Mouse (Mus musculus) lung, postnatal 0 days (tissue): ENCODE measurements at regions not wholly inside any gene's neighbourhood (a gene's known extent, or its start where the extent isn't known, plus 50 kb on each side); places are given as distances from the start of the nearest gene placed in this dataset.

Source experiments
- ATAC-seq: fragments of 200-750 bp; cut with Nextera tagmentation; 2 replicates; pipeline ENCODE4 v1.8.0; 2017; ENCODE audit warnings: moderate library complexity
- DNase-seq: peaks from one replicate; pipeline ENCODE4 v3.0.0-alpha.2; 2016; ENCODE audit warnings: low spot score
- H3K27ac ChIP-seq: fragments of 300-500 bp; sonication (generic); 2 replicates; pipeline ENCODE4 v1.5.1; 2014; ENCODE audit warnings: antibody characterized with exemption, mild to moderate bottlenecking, low read length, mixed read lengths
- H3K27me3 ChIP-seq: fragments of 300-500 bp; sonication (generic); replicated peaks from 2 replicates; pipeline ENCODE4 v1.6.1; 2014; ENCODE audit warnings: low read length, mixed read lengths; ENCODE audit not compliant: insufficient read depth
- H3K36me3 ChIP-seq: fragments of 300-500 bp; sonication (generic); 2 replicates; pipeline ENCODE4 v1.6.1; 2014; ENCODE audit warnings: low read length, mixed read lengths; ENCODE audit not compliant: insufficient read depth
- H3K4me1 ChIP-seq: fragments of 300-500 bp; sonication (generic); 2 replicates; pipeline ENCODE4 v1.6.1; 2014; ENCODE audit warnings: antibody characterized with exemption, low read depth, low read length, mixed read lengths; ENCODE audit not compliant: insufficient read depth
- H3K4me2 ChIP-seq: fragments of 300-500 bp; sonication (generic); replicated peaks from 2 replicates; pipeline ENCODE4 v1.6.1; 2014; ENCODE audit warnings: low read depth, mild to moderate bottlenecking, low read length, moderate library complexity, mixed read lengths
- H3K4me3 ChIP-seq: fragments of 300-500 bp; sonication (generic); 2 replicates; pipeline ENCODE4 v1.5.1; 2014; ENCODE audit warnings: low read depth, low read length
- H3K9ac ChIP-seq: fragments of 300-500 bp; sonication (generic); replicated peaks from 2 replicates; pipeline ENCODE4 v1.6.1; 2014; ENCODE audit warnings: low read depth, mild to moderate bottlenecking
- H3K9me3 ChIP-seq: fragments of 300-500 bp; sonication (generic); 2 replicates; pipeline ENCODE4 v1.6.1; 2016; ENCODE audit warnings: low read length, mixed read lengths
- CTCF ChIP-seq: IDR thresholded peaks from 2 replicates; pipeline ENCODE4 v1.5.1; 2016; ENCODE audit warnings: antibody characterized with exemption, mild to moderate bottlenecking
- EP300 ChIP-seq: IDR thresholded peaks from 2 replicates; pipeline ENCODE4 v1.6.1; 2016; ENCODE audit warnings: antibody characterized with exemption, mild to moderate bottlenecking, control low read depth
- WGBS: fragments of 180-500 bp; shearing (Covaris S2); extraction: QIAGEN DNeasy Blood & Tissue Kit; methylation state at CpG from one replicate; pipeline ENCODE4 v1.1.7; 2014; 5-methylcytosine and 5-hydroxymethylcytosine counted together

DNA sequence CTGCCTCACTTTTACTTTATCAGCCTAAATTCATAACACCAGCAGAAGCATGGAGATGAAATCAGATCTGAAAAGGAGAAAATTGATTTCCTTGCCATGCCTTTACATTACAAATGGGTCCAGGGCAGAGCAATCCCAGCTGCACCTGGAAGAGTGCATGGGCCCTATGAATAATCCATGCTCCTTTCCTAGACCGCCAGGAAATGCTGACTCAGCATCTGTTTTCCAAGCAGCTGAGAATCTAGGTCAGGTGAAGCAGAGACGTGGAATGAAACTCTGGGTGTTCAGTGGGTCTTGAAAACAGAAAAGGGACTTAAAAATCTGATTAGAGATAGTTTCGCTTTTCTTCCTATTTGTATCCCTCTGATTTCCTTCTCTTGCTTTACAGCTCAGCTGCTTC, 163.8 kb upstream of the Gm10192 start:
- Histone ChIP-seq H3K9me3 (no peaks in the 10 kb centered on the region), H3K27me3 (no peaks in the 10 kb centered on the region), H3K4me2 (no peak overlapping the region), H3K4me1 (no peaks in the 10 kb centered on the region), H3K9ac (no peak overlapping the region), H3K36me3 (no peaks in the 10 kb centered on the region), H3K4me3 (no peak overlapping the region), H3K27ac (no peak overlapping the region)
- no peak for TF ChIP-seq EP300
- no peak for TF ChIP-seq CTCF
- 68% methylated on average over 3 of the region's 3 CpGs for WGBS
- ATAC-seq (no peak), DNase-seq (no peak)

DNA sequence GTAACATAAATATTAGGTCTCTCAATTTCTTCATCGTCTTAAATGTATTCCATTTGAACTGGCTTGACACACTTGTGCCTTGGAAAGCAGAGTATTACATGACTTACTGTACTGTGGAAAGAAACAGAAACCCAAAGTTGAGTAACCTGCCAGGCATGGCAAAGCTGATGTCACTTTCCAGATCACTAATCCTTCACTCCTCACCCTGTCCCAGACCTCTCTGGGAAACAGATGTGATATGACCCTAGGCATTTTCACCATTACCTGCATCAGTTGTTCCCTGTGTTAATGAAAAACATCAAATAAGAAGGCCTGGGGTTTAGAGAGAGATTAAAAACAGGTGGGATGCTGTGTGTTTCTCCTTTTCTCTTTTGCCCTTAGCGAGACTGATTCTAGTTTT, 161.4 kb upstream of the Gm10192 start:
- H3K9me3 ChIP-seq, result no peaks in the 10 kb centered on the region
- 69% methylated on average over 2 of the region's 2 CpGs for WGBS
- no peaks in the 10 kb centered on the region for H3K27me3 ChIP-seq
- ATAC-seq (no peak), DNase-seq (no peak)
- TF ChIP-seq EP300 (no peak), CTCF (no peak)
- H3K27ac ChIP-seq, result no peak overlapping the region
- H3K9ac ChIP-seq, result no peak overlapping the region
- no peak overlapping the region for H3K4me3 ChIP-seq
- no peaks in the 10 kb centered on the region for H3K36me3 ChIP-seq
- no peaks in the 10 kb centered on the region for H3K4me1 ChIP-seq
- H3K4me2 ChIP-seq, result no peak overlapping the region

DNA sequence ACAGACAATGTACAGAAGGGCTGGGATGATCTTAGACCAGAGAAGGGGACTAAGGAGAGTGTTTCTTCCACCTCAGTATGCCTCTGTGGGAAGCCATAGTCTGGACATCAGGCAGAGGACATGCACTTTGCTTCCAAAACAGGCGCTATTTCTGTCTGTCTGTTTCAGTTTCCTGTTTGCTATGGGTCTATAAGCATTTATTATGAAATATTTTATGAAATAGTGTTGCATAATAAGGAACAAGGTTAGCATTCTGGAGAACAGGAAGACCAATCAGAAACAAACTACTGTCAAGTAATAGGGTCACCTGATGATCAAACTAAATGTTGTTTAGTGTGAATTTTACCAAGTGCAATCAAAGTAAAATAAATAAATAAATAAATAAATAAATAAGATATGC, 160.4 kb upstream of the Gm10192 start:
- Histone ChIP-seq H3K27ac (no peak overlapping the region), H3K9me3 (no peaks in the 10 kb centered on the region), H3K36me3 (no peaks in the 10 kb centered on the region), H3K4me3 (no peak overlapping the region), H3K4me1 (no peaks in the 10 kb centered on the region), H3K9ac (no peak overlapping the region), H3K27me3 (no peaks in the 10 kb centered on the region), H3K4me2 (no peak overlapping the region)
- ATAC-seq (no peak), DNase-seq (no peak)
- TF ChIP-seq CTCF, result no peak
- TF ChIP-seq EP300, result no peak
- 71% methylated on average over 1 of the region's 1 CpGs for WGBS
